Mouse (Mus musculus): ENCODE measurements around the gene Tube1. TPM values are rescaled to one million over a fixed set of nuclear protein-coding genes. Genes with fewer than 3 reads are reported as not detected.
"Not testable (repeated sequence)": the region's sequence is repeated elsewhere in the genome, so short reads cannot be mapped to it uniquely, and the experiment has no call there.

The Tube1 gene
- polyA plus RNA-seq, 1 experiment from 2014 or later = 22.0 TPM

- Histone ChIP-seq H3K9me3 (no peaks in the 10 kb centered on the region), H3K4me1 (replicated peaks) (peaks cover 50% of the 10 kb centered on the region), H3K4me3 (peak overlapping the region; percentile 57), H3K36me3 (no peaks in the 10 kb centered on the region), H3K27me3 (ENCODE audit: insufficient read depth, poor library complexity, severe bottlenecking) (peaks cover 19% of the 10 kb centered on the region; the same call in 1 of the 2 replicates), H3K27ac (peak overlapping the region; percentile 87)
- peak; percentile 91 for DNase-seq (ENCODE audit: low spot score)
- WGBS = under 1% methylated on average over 19 of the region's 19 CpGs
These were observed 37.4 kb downstream of the Tube1 start for GRCm38 (mm10) chr10:39171134-39171533.

DNA sequence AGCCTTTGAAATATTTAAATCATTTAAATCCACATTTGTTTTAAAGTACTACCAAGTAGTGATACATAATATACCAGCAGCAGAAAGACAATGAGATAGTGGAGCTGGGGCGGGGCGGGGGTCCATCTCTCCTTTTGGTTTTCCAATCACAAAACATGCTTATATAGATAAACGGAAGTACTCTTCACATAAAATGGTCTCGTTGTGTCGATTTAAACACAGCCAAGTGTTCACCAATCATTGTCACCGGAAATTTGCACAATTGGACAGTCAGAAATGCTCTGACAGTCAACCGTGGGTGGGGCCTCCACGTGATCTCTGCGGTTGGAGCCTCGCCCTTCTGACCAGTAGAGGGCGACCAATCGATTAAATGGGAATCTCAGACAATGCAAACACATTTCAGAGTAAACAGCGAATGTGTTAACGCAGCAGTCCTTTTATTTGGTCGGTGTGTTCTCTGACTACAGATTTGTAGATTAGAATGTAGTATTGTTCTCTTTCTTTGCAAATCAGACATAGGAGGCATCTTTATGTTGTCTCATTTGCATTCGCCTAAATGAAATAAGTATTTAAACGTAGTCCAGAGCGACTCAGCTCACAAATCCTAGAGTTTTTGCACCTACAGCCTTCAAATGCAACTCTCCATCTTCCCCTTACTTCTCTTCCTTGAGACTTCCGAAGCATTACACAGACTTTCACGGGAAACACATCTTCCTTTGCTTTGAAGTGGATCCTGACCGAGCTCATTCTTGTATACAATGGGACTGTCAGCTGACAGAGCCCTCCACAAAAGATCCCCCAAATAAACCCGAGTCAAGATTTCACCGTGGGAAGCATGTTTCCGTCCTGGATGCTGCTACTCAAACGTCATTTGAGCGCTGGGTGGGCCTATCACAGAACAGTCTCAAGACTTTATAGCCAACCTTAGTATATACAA is 38.1 kb downstream of the Tube1 start:
- H3K9me3 ChIP-seq = no peaks in the 10 kb centered on the region
- H3K4me3 ChIP-seq = peak overlapping the region; percentile 57
- H3K27ac ChIP-seq = peak overlapping the region; percentile 87
- WGBS = 10% methylated on average over 26 of the region's 26 CpGs
- peak; percentile 89 for DNase-seq (ENCODE audit: low spot score)
- H3K27me3 ChIP-seq (ENCODE audit: insufficient read depth, poor library complexity, severe bottlenecking) = peaks cover 14% of the 10 kb centered on the region; the same call in 1 of the 2 replicates
- H3K36me3 ChIP-seq = no peaks in the 10 kb centered on the region
- peaks cover 46% of the 10 kb centered on the region for H3K4me1 ChIP-seq (replicated peaks)

DNA sequence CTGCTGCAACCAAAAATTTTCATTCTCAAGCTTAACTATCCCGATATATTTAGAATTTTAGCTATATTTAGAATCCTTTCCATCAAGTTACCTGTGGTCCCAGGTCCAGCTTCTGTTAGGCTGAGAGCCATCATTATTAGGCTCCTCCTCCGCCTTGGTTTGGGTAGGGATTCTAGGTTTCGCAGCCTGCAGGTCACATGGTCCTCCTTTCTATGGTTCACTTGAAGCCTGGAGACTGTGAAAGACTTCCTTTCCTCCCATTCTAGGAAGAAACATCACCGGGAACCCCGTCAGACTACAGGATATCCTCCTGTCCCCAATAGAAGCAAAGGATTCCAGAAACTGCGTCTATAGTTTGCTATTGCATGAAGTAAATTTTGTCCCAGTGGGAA is 38.8 kb downstream of the Tube1 start:
- Histone ChIP-seq H3K9me3 (no peaks in the 10 kb centered on the region), H3K4me3 (peak overlapping the region; percentile 57), H3K36me3 (no peaks in the 10 kb centered on the region), H3K4me1 (replicated peaks) (peaks cover 46% of the 10 kb centered on the region), H3K27me3 (ENCODE audit: insufficient read depth, poor library complexity, severe bottlenecking) (peaks cover 14% of the 10 kb centered on the region; the same call in 1 of the 2 replicates), H3K27ac (peak overlapping the region; percentile 87)
- no peak for DNase-seq (ENCODE audit: low spot score)
- 78% methylated on average over 6 of the region's 6 CpGs for WGBS

DNA sequence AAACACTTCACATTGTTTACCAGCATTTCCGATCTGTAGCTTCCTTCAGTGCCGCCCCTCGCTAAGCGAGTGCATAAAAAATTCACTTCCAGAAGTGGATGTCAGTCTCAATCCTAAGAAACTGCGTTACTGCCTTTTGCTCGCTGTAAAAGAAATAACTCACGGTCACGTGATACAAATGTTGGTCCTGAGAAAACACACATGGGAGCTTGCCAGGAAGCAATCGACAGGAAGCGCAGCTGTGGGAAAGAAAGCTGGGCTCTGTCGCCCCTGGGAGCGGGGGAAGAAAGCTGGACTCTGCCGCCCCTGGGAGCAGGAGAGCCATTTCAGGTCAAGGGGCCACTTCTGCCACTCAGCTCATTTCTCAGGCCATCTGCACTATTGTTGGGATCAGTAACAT is 39.3 kb downstream of the Tube1 start:
- DNase-seq (ENCODE audit: low spot score) = peak; percentile 48
- Histone ChIP-seq H3K4me3 (peak overlapping the region; percentile 16; the same call in 1 of the 2 replicates), H3K9me3 (0 out of 2 replicates have a peak, but pooled peaks cover under 1% of the 10 kb centered on the region), H3K27me3 (ENCODE audit: insufficient read depth, poor library complexity, severe bottlenecking) (peaks cover 14% of the 10 kb centered on the region; the same call in 1 of the 2 replicates), H3K27ac (peak overlapping the region; percentile 87), H3K36me3 (no peaks in the 10 kb centered on the region), H3K4me1 (replicated peaks) (peaks cover 46% of the 10 kb centered on the region)
- WGBS = 47% methylated on average over 13 of the region's 13 CpGs

DNA sequence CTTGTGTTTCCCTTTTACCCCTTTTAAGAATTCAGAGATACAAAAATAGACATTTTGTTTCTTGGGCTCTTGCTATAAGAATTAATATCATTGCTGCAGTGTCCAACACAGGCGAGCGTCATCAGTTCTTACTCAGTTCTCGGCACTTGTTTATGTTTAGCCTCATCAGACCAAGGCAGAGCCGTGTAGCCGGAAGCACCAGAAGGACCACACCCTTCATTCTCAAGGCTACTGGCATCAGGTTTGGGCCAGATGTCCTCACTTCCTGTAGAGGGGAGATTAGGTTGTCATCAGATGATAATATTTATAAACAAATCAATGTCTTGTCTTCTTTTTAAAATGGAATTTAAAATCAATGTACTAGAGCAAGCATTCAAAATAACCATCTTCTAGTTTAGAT is 43.2 kb downstream of the Tube1 start:
- no peak overlapping the region for H3K27ac ChIP-seq
- DNase-seq (ENCODE audit: low spot score) = no peak
- no peak overlapping the region for H3K4me3 ChIP-seq
- H3K36me3 ChIP-seq = no peaks in the 10 kb centered on the region
- H3K4me1 ChIP-seq (replicated peaks) = peaks cover 31% of the 10 kb centered on the region
- no peaks in the 10 kb centered on the region for H3K27me3 ChIP-seq (ENCODE audit: insufficient read depth, poor library complexity, severe bottlenecking)
- WGBS = 93% methylated on average over 5 of the region's 5 CpGs
- H3K9me3 ChIP-seq = peaks cover 7% of the 10 kb centered on the region; the same call in 1 of the 2 replicates

- DNase-seq (ENCODE audit: low spot score) = no peak
- H3K27ac ChIP-seq = no peak overlapping the region
- H3K27me3 ChIP-seq (ENCODE audit: insufficient read depth, poor library complexity, severe bottlenecking) = no peaks in the 10 kb centered on the region
- H3K36me3 ChIP-seq = no peaks in the 10 kb centered on the region
- H3K4me1 ChIP-seq (replicated peaks) = no peaks in the 10 kb centered on the region
- 90% methylated on average over 8 of the region's 8 CpGs for WGBS
- H3K9me3 ChIP-seq = no peaks in the 10 kb centered on the region
- H3K4me3 ChIP-seq = no peak overlapping the region
These were observed 51.2 kb downstream of the Tube1 start for GRCm38 (mm10) chr10:39184864-39185544.

DNA sequence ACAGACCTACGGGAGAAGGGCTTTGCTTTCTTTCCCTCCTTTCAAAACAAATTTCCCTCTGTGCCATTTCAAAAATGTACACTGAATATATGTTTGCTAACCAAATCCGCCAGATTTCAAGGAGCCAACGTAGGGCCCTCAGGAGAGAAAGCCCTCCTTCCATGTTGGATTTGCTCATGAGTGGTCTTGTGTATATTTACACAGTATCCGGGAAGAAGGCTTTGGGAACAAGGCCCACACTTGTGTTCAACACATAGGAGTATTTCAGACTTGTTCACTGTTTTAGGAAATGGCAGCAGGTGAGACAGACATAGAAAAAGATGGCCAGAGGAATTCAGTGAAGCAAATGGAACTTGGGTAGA is 51.8 kb downstream of the Tube1 start:
- H3K36me3 ChIP-seq = no peaks in the 10 kb centered on the region
- no peaks in the 10 kb centered on the region for H3K9me3 ChIP-seq
- H3K4me1 ChIP-seq (replicated peaks) = no peaks in the 10 kb centered on the region
- H3K4me3 ChIP-seq = no peak overlapping the region
- DNase-seq (ENCODE audit: low spot score) = no peak
- H3K27ac ChIP-seq = no peak overlapping the region
- WGBS = 82% methylated on average over 4 of the region's 4 CpGs
- H3K27me3 ChIP-seq (ENCODE audit: insufficient read depth, poor library complexity, severe bottlenecking) = no peaks in the 10 kb centered on the region

GRCm38 (mm10) chr10:39192673-39193072 is 58.9 kb downstream of the Tube1 start:
- no peak overlapping the region for H3K27ac ChIP-seq
- H3K27me3 ChIP-seq (ENCODE audit: insufficient read depth, poor library complexity, severe bottlenecking) = no peaks in the 10 kb centered on the region
- no peaks in the 10 kb centered on the region for H3K36me3 ChIP-seq
- no peaks in the 10 kb centered on the region for H3K4me1 ChIP-seq (replicated peaks)
- no peak overlapping the region for H3K4me3 ChIP-seq
- no peaks in the 10 kb centered on the region for H3K9me3 ChIP-seq
- DNase-seq (ENCODE audit: low spot score) = no peak
- 95% methylated on average over 3 of the region's 3 CpGs for WGBS

DNA sequence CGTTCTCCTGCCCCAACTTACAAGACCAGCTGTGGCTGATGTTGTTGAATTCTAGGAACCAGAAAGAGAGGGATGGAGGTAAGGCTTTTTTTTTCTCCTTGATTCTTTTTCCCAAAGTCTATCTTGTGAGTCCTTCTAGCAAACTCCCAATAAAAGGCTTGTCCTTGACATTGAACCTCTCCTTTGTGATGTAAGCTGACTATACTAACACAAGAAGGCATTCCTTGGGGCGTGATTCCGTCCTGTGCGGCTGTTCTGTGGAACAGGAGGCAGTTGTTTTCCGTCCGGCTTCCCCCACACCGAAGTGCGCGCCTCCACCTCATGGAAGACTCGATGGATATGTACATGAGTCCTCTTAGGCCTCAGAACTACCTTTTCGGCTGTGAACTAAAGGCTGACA is 64.4 kb downstream of the Tube1 start:
- not testable (repeated sequence) for H3K27me3 ChIP-seq (ENCODE audit: insufficient read depth, poor library complexity, severe bottlenecking); H3K36me3 ChIP-seq; H3K4me3 ChIP-seq; H3K9me3 ChIP-seq; DNase-seq (ENCODE audit: low spot score); H3K4me1 ChIP-seq (replicated peaks); H3K27ac ChIP-seq
- WGBS = 94% methylated on average over 11 of the region's 11 CpGs

Other genes with a start within 250 kb of the Tube1 start
- 15.0 and 17.5 TPM in 2 replicates for gene Lama4, start 168.5 kb upstream of the Tube1 start, polyA plus RNA-seq (2016; fragmentation: Nextera tagmentation; extraction: Ambion mirVana)
- gene Fam229b, start 62 bp upstream of the Tube1 start, polyA plus RNA-seq (2016; fragmentation: Nextera tagmentation; extraction: Ambion mirVana) = 12.6 and 18.0 TPM in 2 replicates
- 0.24 and 0.50 TPM in 2 replicates for gene Ccn6, start 29.8 kb downstream of the Tube1 start, polyA plus RNA-seq (2016; fragmentation: Nextera tagmentation; extraction: Ambion mirVana)
- gene Fyn, start 234.9 kb downstream of the Tube1 start, polyA plus RNA-seq (2016; fragmentation: Nextera tagmentation; extraction: Ambion mirVana) = 30.6 and 34.1 TPM in 2 replicates